Mouse (Mus musculus) lung, adult 2 months (tissue): ENCODE measurements around the gene Rasgef1c.

Experiments
- CTCF ChIP-seq: fragments of 200-500 bp; IDR thresholded peaks from 2 replicates; pipeline ENCODE4 v1.5.1; 2011; ENCODE audit warnings: mild to moderate bottlenecking, low read length, control low read depth; ENCODE audit not compliant: insufficient read depth
- POLR2A ChIP-seq: fragments of 200-500 bp; IDR thresholded peaks from 2 replicates; pipeline ENCODE4 v1.6.1; 2011; ENCODE audit warnings: low read depth, mild to moderate bottlenecking, control low read depth, low read length, borderline replicate concordance; ENCODE audit errors: extremely low read depth

GRCm38 (mm10) chr11:50028416-50028815 is 126.8 kb downstream of the Rasgef1c start:
- TF ChIP-seq POLR2A = no peak
- TF ChIP-seq CTCF = no peak
